Mouse (Mus musculus): Measurements from ENCODE around the gene Prune2. TPM values are rescaled to one million over a fixed set of nuclear protein-coding genes. Genes with fewer than 3 reads are reported as not detected.

The Prune2 gene
- 10 to 100 TPM; 48.3 to 57.1 TPM for total RNA-seq (2021)
- long read RNA-seq, experiment 1, transcript Prune2-207 (11 exons, 2,115 nt): major isoform, 14 of 19 reads
- long read RNA-seq, experiment 1, partial matches to known transcripts: 0 of 19 reads
- long read RNA-seq, experiment 1, other reads (novel, unspliced or antisense): 4 of 19 reads
- long read RNA-seq, experiment 2, transcript Prune2-207 (11 exons, 2,115 nt): major isoform, 9 of 17 reads
- long read RNA-seq, experiment 2, partial matches to known transcripts: 0 of 17 reads
- long read RNA-seq, experiment 2, other reads (novel, unspliced or antisense): 8 of 17 reads

- DNase-seq (ENCODE audit: low spot score in 2 of 2): peak; percentile 49 to 60
Measured at GRCm38 (mm10) chr19:16955613-16956271, at the start of gene Prune2. Gene Prune2 (plus strand): TSS chr19:16956118.

- no peak for DNase-seq (ENCODE audit: low spot score in 2 of 2)
Measured at GRCm38 (mm10) chr19:16911507-16911906, 44.4 kb upstream of the Prune2 start.

GRCm38 (mm10) chr19:16924516-16924915 is 31.4 kb upstream of the Prune2 start:
- DNase-seq (ENCODE audit: low spot score in 2 of 2): peak in 1 of 2 experiments; percentile 6

- no peak for DNase-seq (ENCODE audit: low spot score in 2 of 2)
Measured at GRCm38 (mm10) chr19:16934664-16935063, 21.3 kb upstream of the Prune2 start.

GRCm38 (mm10) chr19:16948794-16949313 is 7.1 kb upstream of the Prune2 start:
- DNase-seq (ENCODE audit: low spot score in 2 of 2): no peak

- no peak for DNase-seq (ENCODE audit: low spot score in 2 of 2)
Measured at GRCm38 (mm10) chr19:16949341-16949740, 6.6 kb upstream of the Prune2 start.

- DNase-seq (ENCODE audit: low spot score in 2 of 2): no peak
Measured at GRCm38 (mm10) chr19:16950051-16950450, 5.9 kb upstream of the Prune2 start.

- DNase-seq (ENCODE audit: low spot score in 2 of 2): no peak
Measured at GRCm38 (mm10) chr19:16950664-16951363, 5.1 kb upstream of the Prune2 start.

- no peak for DNase-seq (ENCODE audit: low spot score in 2 of 2)
Measured at GRCm38 (mm10) chr19:16954736-16955135, 1.2 kb upstream of the Prune2 start.

- DNase-seq (ENCODE audit: low spot score in 2 of 2): no peak
Measured at GRCm38 (mm10) chr19:16955231-16955612, 696 bp upstream of the Prune2 start.

- DNase-seq (ENCODE audit: low spot score in 2 of 2): no peak
Measured at GRCm38 (mm10) chr19:16956319-16956718, 401 bp downstream of the Prune2 start.

- no peak for DNase-seq (ENCODE audit: low spot score in 2 of 2)
Measured at GRCm38 (mm10) chr19:16959051-16959450, 3.1 kb downstream of the Prune2 start.

GRCm38 (mm10) chr19:16959551-16959950 is 3.6 kb downstream of the Prune2 start:
- DNase-seq (ENCODE audit: low spot score in 2 of 2): no peak

GRCm38 (mm10) chr19:16961036-16961435 is 5.1 kb downstream of the Prune2 start:
- DNase-seq (ENCODE audit: low spot score in 2 of 2): no peak

GRCm38 (mm10) chr19:16963178-16963577 is 7.3 kb downstream of the Prune2 start:
- no peak for DNase-seq (ENCODE audit: low spot score in 2 of 2)

- no peak for DNase-seq (ENCODE audit: low spot score in 2 of 2)
Measured at GRCm38 (mm10) chr19:16968768-16969167, 12.8 kb downstream of the Prune2 start.

GRCm38 (mm10) chr19:16970612-16971011 is 14.7 kb downstream of the Prune2 start:
- DNase-seq (ENCODE audit: low spot score in 2 of 2): no peak

- no peak for DNase-seq (ENCODE audit: low spot score in 2 of 2)
Measured at GRCm38 (mm10) chr19:16978910-16979309, 23.0 kb downstream of the Prune2 start.

- no peak for DNase-seq (ENCODE audit: low spot score in 2 of 2)
Measured at GRCm38 (mm10) chr19:16981743-16982142, 25.8 kb downstream of the Prune2 start.

- DNase-seq (ENCODE audit: low spot score in 2 of 2): peak; percentile 35 to 44
Measured at GRCm38 (mm10) chr19:16984897-16985296, 29.0 kb downstream of the Prune2 start.

- DNase-seq (ENCODE audit: low spot score in 2 of 2): no peak
Measured at GRCm38 (mm10) chr19:16987984-16988383, 32.1 kb downstream of the Prune2 start.

- DNase-seq (ENCODE audit: low spot score in 2 of 2): no peak
Measured at GRCm38 (mm10) chr19:16992151-16992550, 36.2 kb downstream of the Prune2 start.

Measured in layer of hippocampus, postnatal 14 days (tissue).